ENCODE assay signal across 9 mouse cellular contexts in genomic region chr11:95432194-95432593, GRCm38 (mm10). TPM values are rescaled to one million over a fixed set of nuclear protein-coding genes. Genes with fewer than 3 reads are reported as not detected.
A peak's percentile ranks its signal among the peaks of the same experiment; 100 is the strongest.
DNase-seq lines count a peak whose midpoint lies in the region; ATAC-seq and TF ChIP-seq lines count a peak whose summit lies in the region.
"Had no signal": no experiment of that assay in that cellular context is flagged by ENCODE, and none has a peak within 500 bp of the region (broad histone marks: within the 10 kb centered on the region; RNA-seq: fewer than 3 reads in every experiment).

No protein-coding gene starts in this region.

- WGBS in lung, postnatal 0 days, result 98% methylated on average over 2 of the region's 2 CpGs

- no peaks in the 10 kb centered on the region for H3K9me3 ChIP-seq in lung, postnatal 0 days (ENCODE audit: low read length)
- H3K9me3 ChIP-seq: midbrain, embryonic 12.5 days had no signal

- TF ChIP-seq EP300 in lung, postnatal 0 days (IDR thresholded peaks at IDR 0.05), result no peak

- no peaks in the 10 kb centered on the region for H3K4me1 ChIP-seq in lung, postnatal 0 days (ENCODE audit: insufficient read depth, low read depth, low read length)
- H3K4me1 ChIP-seq: midbrain, embryonic 12.5 days had no signal

- peak overlapping the region; percentile 41; the same call in 1 of the 2 replicates for H3K27ac ChIP-seq in gastrocnemius, adult 2 months
- H3K27ac ChIP-seq in lung, postnatal 0 days (ENCODE audit: low read length), result no peak overlapping the region
- H3K27ac ChIP-seq: midbrain, embryonic 12.5 days had no signal

- H3K4me3 ChIP-seq in gastrocnemius, adult 2 months, result no peak overlapping the region
- no peak overlapping the region for H3K4me3 ChIP-seq in lung, postnatal 0 days (ENCODE audit: low read depth, low read length)
- H3K4me3 ChIP-seq: midbrain, embryonic 12.5 days had no signal

- intact Hi-C loops in gastrocnemius, adult 2 months (cut with DNase I), result loop anchor here (2.0 kb wide), 1 partner anchor 33 kb away; no protein-coding TSS in a partner anchor
- intact Hi-C loops in gastrocnemius, postnatal 14 days (cut with DNase I; ENCODE audit: low total_unique reads), result loop anchor here (5.0 kb wide), 1 partner anchor 40 kb away; no protein-coding TSS in a partner anchor
- intact Hi-C loops in left cerebral cortex, postnatal 36 days (cut with DNase I), result loop anchor here (2.0 kb wide), 1 partner anchor 33 kb away; no protein-coding TSS in a partner anchor

- no peak for ATAC-seq in lung, postnatal 0 days

- no peak overlapping the region for H3K4me2 ChIP-seq in lung, postnatal 0 days (replicated peaks; ENCODE audit: low read depth, low read length)
- H3K4me2 ChIP-seq: midbrain, embryonic 12.5 days had no signal

- H3K9ac ChIP-seq in lung, postnatal 0 days (replicated peaks; ENCODE audit: low read depth), result no peak overlapping the region
- H3K9ac ChIP-seq: midbrain, embryonic 12.5 days had no signal

- peaks cover 4% of the 10 kb centered on the region; the same call in 1 of the 2 replicates for H3K36me3 ChIP-seq in lung, postnatal 0 days (ENCODE audit: insufficient read depth, low read length)

- peak; percentile 38 for DNase-seq in gastrocnemius, adult 2 months
- no peak for DNase-seq in gastrocnemius, postnatal 14 days
- peak; percentile 73 to 75 for DNase-seq in B cell, adult 2 months
- DNase-seq in adrenal gland, postnatal 36 days, result peak; percentile 44 to 65
- DNase-seq in lung, postnatal 0 days (ENCODE audit: low spot score), result no peak
- DNase-seq in thymus, postnatal 0 days (ENCODE audit: low spot score), result peak; percentile 33
- DNase-seq in gastrocnemius, postnatal 25 days, result no peak
- DNase-seq in left cerebral cortex, postnatal 36 days (ENCODE audit: low spot score in 2 of 2), result no peak

- peak; percentile 77 for TF ChIP-seq CTCF in gastrocnemius, adult 2 months (IDR thresholded peaks at IDR 0.05)
- peak; percentile 73 for TF ChIP-seq CTCF in lung, postnatal 0 days (IDR thresholded peaks at IDR 0.05)

- no peaks in the 10 kb centered on the region for H3K27me3 ChIP-seq in lung, postnatal 0 days (replicated peaks; ENCODE audit: insufficient read depth, low read length)
- H3K27me3 ChIP-seq: midbrain, embryonic 12.5 days had no signal

RNA-seq across cellular contexts. Expression of gene Spop, which starts 18.3 kb away (rescaled TPM):
- 100 to 1,000 TPM; 190 to 208 TPM for total RNA-seq in gastrocnemius, adult 2 months (2021)
- 100 to 1,000 TPM; 173 to 190 TPM for total RNA-seq in gastrocnemius, postnatal 14 days (2021)
- 100 to 1,000 TPM; 154 TPM for total RNA-seq in adrenal gland, postnatal 36 days (2021)
- polyA plus RNA-seq in lung, postnatal 0 days (2015; fragmentation: Nextera tagmentation; extraction: Ambion mirVana), result 140 and 185 TPM in 2 replicates
- polyA plus RNA-seq in thymus, postnatal 0 days (2015; fragmentation: Nextera tagmentation; extraction: Ambion mirVana), result 120 and 142 TPM in 2 replicates
- 100 to 1,000 TPM; 176 to 216 TPM for total RNA-seq in gastrocnemius, postnatal 25 days (2021)
- 100 to 1,000 TPM; 173 to 187 TPM for total RNA-seq in left cerebral cortex, postnatal 36 days (2021)

RNA-seq across cellular contexts. Expression of gene Slc35b1, which starts 47.7 kb away (rescaled TPM):
- 10 to 100 TPM; 42.4 to 49.5 TPM for total RNA-seq in gastrocnemius, adult 2 months (2021)
- 10 to 100 TPM; 36.6 to 37.8 TPM for total RNA-seq in gastrocnemius, postnatal 14 days (2021)
- 10 to 100 TPM; 70.3 to 75.0 TPM for total RNA-seq in adrenal gland, postnatal 36 days (2021)
- polyA plus RNA-seq in lung, postnatal 0 days (2015; fragmentation: Nextera tagmentation; extraction: Ambion mirVana), result 87.3 and 96.8 TPM in 2 replicates
- polyA plus RNA-seq in thymus, postnatal 0 days (2015; fragmentation: Nextera tagmentation; extraction: Ambion mirVana), result 93.1 and 95.3 TPM in 2 replicates
- total RNA-seq in gastrocnemius, postnatal 25 days (2021), result 10 to 100 TPM; 38.8 to 40.7 TPM
- total RNA-seq in left cerebral cortex, postnatal 36 days (2021), result 10 to 100 TPM; 64.1 to 66.7 TPM

Comparison
In these comparisons a context has a peak if more than half of its experiments do, and no peak if none do; other contexts are left out.
1. DNase-seq: peak in gastrocnemius, adult 2 months (single experiment), B cell, adult 2 months (2 of 2), adrenal gland, postnatal 36 days (2 of 2) and thymus, postnatal 0 days (single experiment); none in gastrocnemius, postnatal 14 days (single experiment), lung, postnatal 0 days (single experiment), gastrocnemius, postnatal 25 days (single experiment) and left cerebral cortex, postnatal 36 days (0 of 2).